Mouse (Mus musculus): Measurements from ENCODE around the gene Ywhae. TPM values are rescaled to one million over a fixed set of nuclear protein-coding genes. Genes with fewer than 3 reads are reported as not detected.

Gene Ywhae
- total and polyA plus RNA-seq, 3 experiments, result 129 to 1,436 (median 421) TPM

GRCm38 (mm10) chr11:75762708-75763107 lies 30.0 kb downstream of the Ywhae start:
- H3K9ac ChIP-seq (ENCODE audit: insufficient read depth, low read depth), result no peak overlapping the region
- no peak overlapping the region for H3K4me2 ChIP-seq (ENCODE audit: insufficient read depth, low read depth, poor library complexity, severe bottlenecking)
- no peak overlapping the region for H3K27ac ChIP-seq (ENCODE audit: insufficient read depth, low read depth)
- TF ChIP-seq HCFC1 (IDR thresholded peaks at IDR 0.05; ENCODE audit: low read depth, low read length) (no peak), SMC3 (IDR thresholded peaks at IDR 0.05; ENCODE audit: low read depth, low read length) (no peak), POLR2A (IDR thresholded peaks at IDR 0.05; ENCODE audit: low read depth, low read length) (no peak), ELF1 (IDR thresholded peaks at IDR 0.05; ENCODE audit: low read depth, low read length) (no peak), MEF2A (IDR thresholded peaks at IDR 0.05; ENCODE audit: borderline replicate concordance, low read depth, low read length) (no peak)
- no peaks in the 10 kb centered on the region for H3K27me3 ChIP-seq (replicated peaks)
- peaks cover 12 to 75% of the 10 kb centered on the region in 2 experiments for H3K4me1 ChIP-seq (ENCODE audit: control insufficient read depth in 1 of 2, insufficient read depth in 2 of 2)
- in situ Hi-C loops (cut with MboI; ENCODE audit: low pct_ligation_motif_present, low pct_unique_long_range_greater_than_20kb, low sequenced_read_pairs), result no loop called here
- dilution Hi-C loops (cut with MboI; ENCODE audit: extremely low pct_ligation_motif_present, extremely low pct_unique_long_range_greater_than_20kb, low sequenced_read_pairs), result no loop called here
- H3K36me3 ChIP-seq (replicated peaks in 1 of 2; ENCODE audit: control insufficient read depth in 1 of 2, insufficient read depth in 1 of 2, low read length in 1 of 2), result peaks cover 67 to 91% of the 10 kb centered on the region in 2 experiments
- no peak for DNase-seq (ENCODE audit: extremely low read depth)
- H3K9me3 ChIP-seq (replicated peaks; ENCODE audit: low read length), result no peaks in the 10 kb centered on the region
- peaks cover 68% of the 10 kb centered on the region for H3K79me2 ChIP-seq (replicated peaks; ENCODE audit: control insufficient read depth, extremely low read depth, insufficient read depth, poor library complexity, severe bottlenecking)
- H3K4me3 ChIP-seq (replicated peaks in 1 of 3; ENCODE audit: low read depth in 2 of 3, low read length in 2 of 3, poor library complexity in 1 of 3), result no peak overlapping the region

GRCm38 (mm10) chr11:75764521-75765023 lies 31.9 kb downstream of the Ywhae start:
- Histone ChIP-seq H3K9me3 (replicated peaks; ENCODE audit: low read length) (no peaks in the 10 kb centered on the region), H3K36me3 (replicated peaks in 1 of 2; ENCODE audit: control insufficient read depth in 1 of 2, insufficient read depth in 1 of 2, low read length in 1 of 2) (peaks cover 53 to 80% of the 10 kb centered on the region in 2 experiments), H3K4me2 (ENCODE audit: insufficient read depth, low read depth, poor library complexity, severe bottlenecking) (peak overlapping the region; percentile 63), H3K9ac (ENCODE audit: insufficient read depth, low read depth) (no peak overlapping the region), H3K27me3 (replicated peaks) (no peaks in the 10 kb centered on the region), H3K27ac (ENCODE audit: insufficient read depth, low read depth) (peak overlapping the region; percentile 75), H3K4me3 (replicated peaks in 1 of 3; ENCODE audit: low read depth in 2 of 3, low read length in 2 of 3, poor library complexity in 1 of 3) (no peak overlapping the region), H3K79me2 (replicated peaks; ENCODE audit: control insufficient read depth, extremely low read depth, insufficient read depth, poor library complexity, severe bottlenecking) (peaks cover 52% of the 10 kb centered on the region), H3K4me1 (ENCODE audit: control insufficient read depth in 1 of 2, insufficient read depth in 2 of 2) (peaks cover 13 to 84% of the 10 kb centered on the region in 2 experiments)
- in situ Hi-C loops (cut with MboI; ENCODE audit: low pct_ligation_motif_present, low pct_unique_long_range_greater_than_20kb, low sequenced_read_pairs), result no loop called here
- DNase-seq (ENCODE audit: extremely low read depth), result peak; percentile 64
- TF ChIP-seq RAD21 (IDR thresholded peaks at IDR 0.05; ENCODE audit: low read depth, low read length) (no peak), EP300 (IDR thresholded peaks at IDR 0.05; ENCODE audit: low read length) (no peak), POLR2A (IDR thresholded peaks at IDR 0.05; ENCODE audit: low read depth, low read length) (no peak), ZNF384 (IDR thresholded peaks at IDR 0.05; ENCODE audit: low read depth, low read length) (peak; percentile 92), HCFC1 (IDR thresholded peaks at IDR 0.05; ENCODE audit: low read depth, low read length) (no peak), MXI1 (IDR thresholded peaks at IDR 0.05; ENCODE audit: low read depth, low read length) (no peak)
- dilution Hi-C loops (cut with MboI; ENCODE audit: extremely low pct_ligation_motif_present, extremely low pct_unique_long_range_greater_than_20kb, low sequenced_read_pairs), result no loop called here

- peaks cover 49 to 74% of the 10 kb centered on the region in 2 experiments for H3K36me3 ChIP-seq (replicated peaks in 1 of 2; ENCODE audit: control insufficient read depth in 1 of 2, insufficient read depth in 1 of 2, low read length in 1 of 2)
Observed at GRCm38 (mm10) chr11:75765161-75765560, 32.5 kb downstream of the Ywhae start.

More at GRCm38 (mm10) chr11:75765161-75765560, 32.5 kb downstream of the Ywhae start:
- Histone ChIP-seq H3K4me3 (replicated peaks in 1 of 3; ENCODE audit: low read depth in 2 of 3, low read length in 2 of 3, poor library complexity in 1 of 3) (no peak overlapping the region), H3K27ac (ENCODE audit: insufficient read depth, low read depth) (peak overlapping the region; percentile 5; the same call in 1 of the 2 replicates), H3K9me3 (replicated peaks; ENCODE audit: low read length) (no peaks in the 10 kb centered on the region), H3K9ac (ENCODE audit: insufficient read depth, low read depth) (no peak overlapping the region), H3K4me2 (ENCODE audit: insufficient read depth, low read depth, poor library complexity, severe bottlenecking) (no peak overlapping the region), H3K79me2 (replicated peaks; ENCODE audit: control insufficient read depth, extremely low read depth, insufficient read depth, poor library complexity, severe bottlenecking) (peaks cover 47% of the 10 kb centered on the region), H3K27me3 (replicated peaks) (no peaks in the 10 kb centered on the region), H3K4me1 (ENCODE audit: control insufficient read depth in 1 of 2, insufficient read depth in 2 of 2) (peaks cover 13 to 81% of the 10 kb centered on the region in 2 experiments)
- no peak for TF ChIP-seq ZMIZ1 (IDR thresholded peaks at IDR 0.05; ENCODE audit: low read depth, low read length)
- no peak for TF ChIP-seq MAFK (IDR thresholded peaks at IDR 0.05; ENCODE audit: insufficient replicate concordance, low read length)
- no peak for TF ChIP-seq RCOR1 (conservative IDR thresholded peaks at IDR 0.05; ENCODE audit: low read depth, low read length)
- TF ChIP-seq POLR2AphosphoS2 (IDR thresholded peaks at IDR 0.05; ENCODE audit: low read depth, low read length), result no peak
- TF ChIP-seq TBP (conservative IDR thresholded peaks at IDR 0.05; ENCODE audit: low read depth, low read length), result no peak
- no peak for TF ChIP-seq SIN3A (IDR thresholded peaks at IDR 0.05; ENCODE audit: low read length)
- no peak for TF ChIP-seq NRF1 (IDR thresholded peaks at IDR 0.05; ENCODE audit: low read depth, low read length)
- TF ChIP-seq POLR2A (IDR thresholded peaks at IDR 0.05; ENCODE audit: low read depth, low read length), result no peak
- no peak for TF ChIP-seq BHLHE40 (IDR thresholded peaks at IDR 0.05; ENCODE audit: low read depth, low read length)
- no peak for TF ChIP-seq ZNF384 (IDR thresholded peaks at IDR 0.05; ENCODE audit: low read depth, low read length)
- TF ChIP-seq ZKSCAN1 (IDR thresholded peaks at IDR 0.05; ENCODE audit: borderline replicate concordance, low read depth, low read length), result no peak
- no peak for TF ChIP-seq USF1 (IDR thresholded peaks at IDR 0.05; ENCODE audit: low read depth, low read length)
- TF ChIP-seq IRF4 (IDR thresholded peaks at IDR 0.05; ENCODE audit: low read depth, low read length), result no peak
- no peak for TF ChIP-seq JUN (IDR thresholded peaks at IDR 0.05; ENCODE audit: insufficient read depth, low read depth, low read length)
- no peak for TF ChIP-seq MAZ (IDR thresholded peaks at IDR 0.05; ENCODE audit: low read depth, low read length)
- TF ChIP-seq MEF2A (IDR thresholded peaks at IDR 0.05; ENCODE audit: borderline replicate concordance, low read depth, low read length), result no peak
- TF ChIP-seq ELF1 (IDR thresholded peaks at IDR 0.05; ENCODE audit: low read depth, low read length), result no peak
- DNase-seq (ENCODE audit: extremely low read depth), result no peak
- dilution Hi-C loops (cut with MboI; ENCODE audit: extremely low pct_ligation_motif_present, extremely low pct_unique_long_range_greater_than_20kb, low sequenced_read_pairs) (no loop called here), in situ Hi-C loops (cut with MboI; ENCODE audit: low pct_ligation_motif_present, low pct_unique_long_range_greater_than_20kb, low sequenced_read_pairs) (no loop called here)

Measured in CH12.LX (cell line).